Mouse (Mus musculus) limb, embryonic 15.5 days (tissue): ENCODE results near the gene Serpina16. TPM values are rescaled to one million over a fixed set of nuclear protein-coding genes. Genes with fewer than 3 reads are reported as not detected.
"Not testable (repeated sequence)": the region's sequence is repeated elsewhere in the genome, so short reads cannot be mapped to it uniquely, and the experiment has no call there.

Experiments used
- ATAC-seq: fragments of 200-750 bp; cut with Nextera tagmentation; 2 replicates; pipeline ENCODE4 v1.8.0; 2017; ENCODE audit warnings: low read depth, moderate TSS enrichment; ENCODE audit not compliant: insufficient number of reproducible peaks, low FRiP score, low TSS enrichment
- H3K27ac ChIP-seq: fragments of 300-500 bp; sonication (generic); 2 replicates; pipeline ENCODE4 v1.5.1; 2015; ENCODE audit warnings: moderate library complexity, mild to moderate bottlenecking, inconsistent platforms
- H3K27me3 ChIP-seq: fragments of 300-500 bp; sonication (generic); 2 replicates; pipeline ENCODE4 v1.6.1; 2015; ENCODE audit warnings: inconsistent platforms
- H3K36me3 ChIP-seq: fragments of 300-500 bp; sonication (generic); 2 replicates; pipeline ENCODE4 v1.6.1; 2015; ENCODE audit warnings: inconsistent platforms
- H3K4me1 ChIP-seq: fragments of 300-500 bp; sonication (generic); 2 replicates; pipeline ENCODE4 v1.6.1; 2015; ENCODE audit warnings: inconsistent platforms
- H3K4me2 ChIP-seq: fragments of 300-500 bp; sonication (generic); 2 replicates; pipeline ENCODE4 v1.6.1; 2015; ENCODE audit warnings: mild to moderate bottlenecking, inconsistent platforms
- H3K4me3 ChIP-seq: fragments of 300-500 bp; sonication (generic); 2 replicates; pipeline ENCODE4 v1.5.1; 2015; ENCODE audit warnings: mild to moderate bottlenecking, inconsistent platforms
- H3K9ac ChIP-seq: fragments of 300-500 bp; sonication (generic); 2 replicates; pipeline ENCODE4 v1.6.1; 2015; ENCODE audit warnings: inconsistent platforms
- H3K9me3 ChIP-seq: fragments of 300-500 bp; sonication (generic); 2 replicates; pipeline ENCODE4 v1.6.1; 2016; ENCODE audit warnings: inconsistent platforms
- WGBS: fragments of 180-500 bp; shearing (Covaris S2); methylation state at CpG from one replicate; pipeline ENCODE4 v1.1.7; 2015; 5-methylcytosine and 5-hydroxymethylcytosine counted together
- polyA plus RNA-seq: library from polyadenylated mRNA; unstranded; fragments of >200 nt; fragmentation: Nextera tagmentation; extraction: Ambion mirVana; gene quantifications from 2 replicates; pipeline ENCODE4 v1.2.1, GENCODE M21; 2015

The Serpina16 gene
- polyA plus RNA-seq, 1 experiment from 2014 or later: not detected

GRCm38 (mm10) chr12:103681739-103682138 is 5.8 kb upstream of the Serpina16 start:
- no peak overlapping the region for H3K4me2 ChIP-seq
- ATAC-seq: no peak
- no peak overlapping the region for H3K4me3 ChIP-seq
- 85% methylated on average over 2 of the region's 2 CpGs for WGBS
- H3K4me1 ChIP-seq: no peaks in the 10 kb centered on the region
- H3K9me3 ChIP-seq: no peaks in the 10 kb centered on the region
- no peak overlapping the region for H3K9ac ChIP-seq
- no peak overlapping the region for H3K27ac ChIP-seq
- no peaks in the 10 kb centered on the region for H3K27me3 ChIP-seq
- H3K36me3 ChIP-seq: no peaks in the 10 kb centered on the region

DNA sequence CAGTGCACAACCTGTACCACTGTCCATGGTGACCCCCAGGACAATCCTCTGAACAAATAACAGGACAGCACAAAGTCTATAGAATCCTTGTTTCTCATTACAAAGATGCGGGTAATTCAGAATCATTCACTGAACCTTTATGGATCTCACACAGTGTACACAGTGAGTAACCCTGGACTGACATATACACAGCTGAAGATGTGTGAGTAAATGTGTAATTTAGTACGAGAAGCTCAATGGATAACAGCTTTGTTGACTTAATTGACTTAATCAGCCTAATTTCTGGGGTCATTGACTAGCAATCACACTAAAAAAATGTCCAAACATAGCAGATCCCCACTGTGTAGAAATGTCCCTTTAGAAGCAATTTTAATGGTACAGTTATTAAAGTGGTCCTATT is 5.2 kb upstream of the Serpina16 start:
- Histone ChIP-seq H3K9me3 (no peaks in the 10 kb centered on the region), H3K27me3 (no peaks in the 10 kb centered on the region), H3K4me2 (no peak overlapping the region), H3K4me3 (no peak overlapping the region), H3K36me3 (no peaks in the 10 kb centered on the region), H3K27ac (no peak overlapping the region), H3K4me1 (no peaks in the 10 kb centered on the region), H3K9ac (no peak overlapping the region)
- 78% methylated on average over 2 of the region's 2 CpGs for WGBS
- no peak for ATAC-seq

DNA sequence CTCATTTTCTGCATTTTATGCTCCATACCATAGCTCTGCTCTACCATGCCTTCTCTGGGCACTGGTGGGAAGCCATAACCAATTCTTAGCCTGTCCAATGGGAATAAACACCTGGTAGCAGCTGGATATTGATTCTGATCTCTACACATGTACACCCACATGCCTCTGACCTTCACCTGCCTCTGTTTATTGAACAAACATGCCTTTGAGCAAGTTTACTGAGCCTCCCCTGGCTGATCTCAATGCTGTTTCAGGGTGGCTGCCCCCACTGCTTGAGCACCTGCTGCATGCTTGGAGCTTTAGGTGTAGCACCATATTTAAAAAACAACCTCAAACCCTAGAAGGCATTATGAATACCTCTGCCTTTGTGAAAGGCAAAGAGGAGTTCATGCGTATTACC is 3.9 kb upstream of the Serpina16 start:
- not testable (repeated sequence) for H3K9ac ChIP-seq, H3K4me2 ChIP-seq, ATAC-seq, H3K4me3 ChIP-seq, H3K4me1 ChIP-seq, H3K27me3 ChIP-seq, H3K36me3 ChIP-seq, H3K9me3 ChIP-seq, H3K27ac ChIP-seq
- 92% methylated on average over 1 of the region's 1 CpGs for WGBS

- no peak overlapping the region for H3K4me3 ChIP-seq
- H3K27ac ChIP-seq: no peak overlapping the region
- H3K27me3 ChIP-seq: no peaks in the 10 kb centered on the region
- H3K36me3 ChIP-seq: no peaks in the 10 kb centered on the region
- H3K4me1 ChIP-seq: no peaks in the 10 kb centered on the region
- H3K9me3 ChIP-seq: no peaks in the 10 kb centered on the region
- H3K9ac ChIP-seq: no peak overlapping the region
- no peak overlapping the region for H3K4me2 ChIP-seq
- no peak for ATAC-seq
- 47% methylated on average over 2 of the region's 2 CpGs for WGBS
Observed at GRCm38 (mm10) chr12:103673179-103673578, 2.8 kb downstream of the Serpina16 start.

DNA sequence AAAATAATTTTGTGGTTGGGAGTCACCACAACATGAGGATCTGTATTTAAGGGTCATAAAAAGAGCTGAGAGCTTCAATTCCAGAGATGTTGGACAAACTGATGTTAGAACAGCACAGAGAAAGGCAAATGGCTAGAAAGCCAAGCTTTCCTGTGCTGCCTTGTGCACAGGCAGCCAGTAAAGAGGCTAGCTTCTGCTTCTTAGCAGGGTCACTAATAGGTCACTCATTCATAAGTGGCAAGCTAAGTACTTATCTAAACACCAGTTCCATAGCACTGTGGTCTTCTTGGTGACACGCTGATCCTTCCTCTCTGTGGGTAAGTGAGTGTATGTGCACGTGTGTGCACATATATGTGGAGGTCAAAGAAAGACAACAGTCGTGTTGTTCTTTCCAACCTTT is 4.5 kb downstream of the Serpina16 start:
- 82% methylated on average over 3 of the region's 3 CpGs for WGBS
- no peak for ATAC-seq
- H3K27ac ChIP-seq: no peak overlapping the region

GRCm38 (mm10) chr12:103670964-103671363 is 5.0 kb downstream of the Serpina16 start:
- H3K27ac ChIP-seq: no peak overlapping the region
- no peaks in the 10 kb centered on the region for H3K27me3 ChIP-seq
- H3K9me3 ChIP-seq: no peaks in the 10 kb centered on the region
- H3K4me2 ChIP-seq: no peak overlapping the region
- no peaks in the 10 kb centered on the region for H3K36me3 ChIP-seq
- WGBS: 62% methylated on average over 2 of the region's 2 CpGs
- H3K4me3 ChIP-seq: no peak overlapping the region
- no peaks in the 10 kb centered on the region for H3K4me1 ChIP-seq
- no peak overlapping the region for H3K9ac ChIP-seq
- no peak for ATAC-seq

More for the DNA sequence above, 4.5 kb downstream of the Serpina16 start:
- no peak overlapping the region for H3K4me2 ChIP-seq
- no peak overlapping the region for H3K4me3 ChIP-seq
- no peaks in the 10 kb centered on the region for H3K4me1 ChIP-seq
- no peaks in the 10 kb centered on the region for H3K9me3 ChIP-seq
- H3K36me3 ChIP-seq: no peaks in the 10 kb centered on the region
- no peaks in the 10 kb centered on the region for H3K27me3 ChIP-seq
- no peak overlapping the region for H3K9ac ChIP-seq

DNA sequence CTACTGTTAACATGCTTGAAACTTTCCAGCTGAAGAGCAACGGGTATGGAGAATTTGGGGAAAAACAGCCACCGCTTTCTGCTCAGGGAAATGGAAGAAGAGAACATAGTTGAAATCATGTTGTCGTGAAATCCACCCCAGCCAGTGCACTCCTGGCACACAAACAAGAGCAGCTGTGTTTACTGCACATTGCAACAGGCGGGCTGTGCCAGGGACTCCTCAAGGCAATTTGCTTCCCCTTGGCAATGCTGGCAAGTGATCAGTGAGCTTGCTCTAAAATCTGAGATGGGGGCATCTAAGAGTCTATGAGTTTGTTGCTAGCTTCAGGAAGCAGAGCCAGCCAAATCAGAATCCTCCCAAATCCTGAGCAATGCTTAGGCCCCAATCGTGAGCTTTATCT is 5.6 kb downstream of the Serpina16 start:
- H3K4me3 ChIP-seq: no peak overlapping the region
- H3K4me2 ChIP-seq: no peak overlapping the region
- no peaks in the 10 kb centered on the region for H3K4me1 ChIP-seq
- no peak for ATAC-seq
- H3K27me3 ChIP-seq: no peaks in the 10 kb centered on the region
- H3K27ac ChIP-seq: no peak overlapping the region
- no peaks in the 10 kb centered on the region for H3K36me3 ChIP-seq
- no peaks in the 10 kb centered on the region for H3K9me3 ChIP-seq
- no peak overlapping the region for H3K9ac ChIP-seq
- 75% methylated on average over 5 of the region's 5 CpGs for WGBS

DNA sequence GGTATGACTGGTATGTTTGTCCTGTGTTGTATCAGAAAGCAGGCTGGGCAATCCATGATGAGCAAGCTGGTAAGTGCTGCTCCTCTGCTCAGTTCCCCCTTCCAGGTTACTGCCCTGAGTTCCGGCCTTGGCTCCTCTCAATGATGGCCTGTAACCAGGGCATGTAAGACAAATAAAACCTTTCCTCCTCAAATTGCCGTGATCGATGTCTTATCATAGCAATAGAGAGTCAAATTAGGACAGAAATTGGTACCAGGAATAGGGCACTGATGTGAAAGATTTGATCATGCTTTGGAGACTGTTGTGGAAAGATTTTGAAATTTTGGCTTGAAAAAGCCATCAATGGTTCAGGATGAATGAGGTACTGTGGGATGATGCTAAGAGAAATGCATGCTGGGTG is 10.7 kb downstream of the Serpina16 start:
- ATAC-seq: no peak
- no peaks in the 10 kb centered on the region for H3K27me3 ChIP-seq
- WGBS: 83% methylated on average over 3 of the region's 3 CpGs
- no peak overlapping the region for H3K27ac ChIP-seq
- H3K9ac ChIP-seq: no peak overlapping the region
- no peaks in the 10 kb centered on the region for H3K36me3 ChIP-seq
- H3K9me3 ChIP-seq: no peaks in the 10 kb centered on the region
- H3K4me1 ChIP-seq: no peaks in the 10 kb centered on the region
- no peak overlapping the region for H3K4me2 ChIP-seq
- H3K4me3 ChIP-seq: no peak overlapping the region

GRCm38 (mm10) chr12:103662053-103662452 is 13.9 kb downstream of the Serpina16 start:
- not testable (repeated sequence) for H3K36me3 ChIP-seq, H3K9ac ChIP-seq, ATAC-seq, H3K4me1 ChIP-seq, H3K9me3 ChIP-seq, H3K27me3 ChIP-seq, H3K4me3 ChIP-seq, H3K4me2 ChIP-seq, H3K27ac ChIP-seq

- H3K27ac ChIP-seq: no peak overlapping the region
- no peak overlapping the region for H3K9ac ChIP-seq
- 82% methylated on average over 5 of the region's 5 CpGs for WGBS
- no peaks in the 10 kb centered on the region for H3K9me3 ChIP-seq
- no peak for ATAC-seq
- no peak overlapping the region for H3K4me2 ChIP-seq
- H3K4me1 ChIP-seq: no peaks in the 10 kb centered on the region
- H3K36me3 ChIP-seq: no peaks in the 10 kb centered on the region
- H3K27me3 ChIP-seq: no peaks in the 10 kb centered on the region
- H3K4me3 ChIP-seq: no peak overlapping the region
Observed at GRCm38 (mm10) chr12:103660076-103660475, 15.9 kb downstream of the Serpina16 start.

- H3K4me3 ChIP-seq: no peak overlapping the region
- H3K4me1 ChIP-seq: no peaks in the 10 kb centered on the region
- H3K36me3 ChIP-seq: no peaks in the 10 kb centered on the region
- no peaks in the 10 kb centered on the region for H3K27me3 ChIP-seq
- no peak for ATAC-seq
- H3K4me2 ChIP-seq: no peak overlapping the region
- no peak overlapping the region for H3K9ac ChIP-seq
- H3K9me3 ChIP-seq: no peaks in the 10 kb centered on the region
- H3K27ac ChIP-seq: no peak overlapping the region
- WGBS: 83% methylated on average over 2 of the region's 2 CpGs
Observed at GRCm38 (mm10) chr12:103659171-103659570, 16.8 kb downstream of the Serpina16 start.

GRCm38 (mm10) chr12:103657991-103658390 is 17.9 kb downstream of the Serpina16 start:
- ATAC-seq: no peak
- H3K27ac ChIP-seq: no peak overlapping the region
- no peak overlapping the region for H3K4me3 ChIP-seq
- no peak overlapping the region for H3K9ac ChIP-seq
- no peaks in the 10 kb centered on the region for H3K4me1 ChIP-seq
- H3K9me3 ChIP-seq: no peaks in the 10 kb centered on the region
- 79% methylated on average over 10 of the region's 10 CpGs for WGBS
- no peaks in the 10 kb centered on the region for H3K27me3 ChIP-seq
- H3K36me3 ChIP-seq: no peaks in the 10 kb centered on the region
- no peak overlapping the region for H3K4me2 ChIP-seq

DNA sequence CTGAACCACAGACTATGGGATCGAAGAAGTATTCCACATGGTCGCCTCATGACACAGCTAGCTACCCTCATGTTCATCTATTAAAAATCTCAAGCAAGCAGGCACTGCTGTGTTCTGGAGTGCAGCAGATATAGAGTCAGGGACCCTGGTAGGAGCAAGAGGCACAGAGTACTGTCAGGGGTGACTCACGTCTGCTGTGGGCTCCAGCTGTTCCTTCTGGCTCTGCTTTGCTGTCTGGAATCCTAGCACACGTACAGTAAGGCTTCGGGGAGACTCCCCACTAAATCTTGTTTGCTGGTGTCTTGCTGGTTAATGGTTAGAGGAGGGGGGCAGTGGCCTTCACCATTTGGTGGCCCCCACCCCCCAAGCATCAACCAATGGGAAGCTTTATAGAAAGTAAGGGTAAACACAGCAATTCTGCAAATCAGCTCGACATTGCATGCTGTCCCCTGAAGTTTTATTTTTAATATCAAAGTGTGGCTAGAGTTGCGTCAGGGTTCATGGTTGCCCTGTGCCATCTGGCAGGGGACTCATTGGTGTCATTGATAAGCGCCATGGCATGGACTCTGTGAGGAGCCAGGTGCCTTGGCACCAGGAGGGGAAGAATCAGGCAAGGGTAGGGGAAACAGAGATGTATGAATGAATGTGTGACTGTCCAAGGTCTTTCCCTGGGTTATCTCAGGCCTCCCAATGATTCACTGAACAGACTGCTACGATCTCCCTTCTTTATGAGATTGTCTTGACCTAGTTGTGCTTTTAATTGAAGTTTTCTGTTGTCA is 18.9 kb downstream of the Serpina16 start, which contains the start of gene Serpina6:
Gene Serpina6, minus strand, starts transcription at position 365 of the 779 bp plus-strand sequence.
- WGBS: 71% methylated on average over 9 of the region's 9 CpGs
- Histone ChIP-seq H3K9me3 (no peaks in the 10 kb centered on the region), H3K36me3 (no peaks in the 10 kb centered on the region), H3K27ac (no peak within 1 kb of the TSS), H3K9ac (no peak within 1 kb of the TSS), H3K4me2 (no peak within 1 kb of the TSS), H3K4me1 (no peaks in the 10 kb centered on the region), H3K4me3 (no peak within 1 kb of the TSS), H3K27me3 (no peaks in the 10 kb centered on the region)
- ATAC-seq: no peak
